Mouse (Mus musculus): ENCODE data around the gene Tsc22d3. TPM values are rescaled to one million over a fixed set of nuclear protein-coding genes. Genes with fewer than 3 reads are reported as not detected.

Gene Tsc22d3
- polyA plus RNA-seq, 1 experiment: 14.5 TPM

GRCm38 (mm10) chrX:140565212-140565611 is 35.2 kb downstream of the Tsc22d3 start:
- H3ac ChIP-seq (ENCODE audit: control insufficient read depth, insufficient read length, low read depth): no peak overlapping the region
- TF ChIP-seq USF1 (IDR thresholded peaks at IDR 0.05; ENCODE audit: low read depth): no peak
- no peak for TF ChIP-seq MAX (IDR thresholded peaks at IDR 0.05)
- no peak for TF ChIP-seq CEBPB (IDR thresholded peaks at IDR 0.05; ENCODE audit: low read depth)
- TF ChIP-seq MYOG (IDR thresholded peaks at IDR 0.05; ENCODE audit: control insufficient read depth, extremely low read depth, insufficient read length): no peak
- TF ChIP-seq CTCF (IDR thresholded peaks at IDR 0.05; ENCODE audit: control insufficient read depth, insufficient read depth, insufficient read length): no peak
- no peak for TF ChIP-seq MYOD1 (IDR thresholded peaks at IDR 0.05; ENCODE audit: control insufficient read depth, insufficient read length, low read depth)
- no peak for TF ChIP-seq FOSL1 (IDR thresholded peaks at IDR 0.05; ENCODE audit: insufficient read depth, low read length, poor library complexity, severe bottlenecking)
- no peaks in the 10 kb centered on the region for H3K79me2 ChIP-seq (ENCODE audit: control insufficient read depth, insufficient read depth)
- H3K27me3 ChIP-seq (ENCODE audit: control insufficient read depth, insufficient read depth, insufficient read length): no peaks in the 10 kb centered on the region
- H3K36me3 ChIP-seq (ENCODE audit: control insufficient read depth, insufficient read depth): no peaks in the 10 kb centered on the region
- H3K4me3 ChIP-seq (ENCODE audit: insufficient read depth, poor library complexity, severe bottlenecking): no peak overlapping the region
- no peaks in the 10 kb centered on the region for H3K79me3 ChIP-seq (ENCODE audit: low read depth)

DNA sequence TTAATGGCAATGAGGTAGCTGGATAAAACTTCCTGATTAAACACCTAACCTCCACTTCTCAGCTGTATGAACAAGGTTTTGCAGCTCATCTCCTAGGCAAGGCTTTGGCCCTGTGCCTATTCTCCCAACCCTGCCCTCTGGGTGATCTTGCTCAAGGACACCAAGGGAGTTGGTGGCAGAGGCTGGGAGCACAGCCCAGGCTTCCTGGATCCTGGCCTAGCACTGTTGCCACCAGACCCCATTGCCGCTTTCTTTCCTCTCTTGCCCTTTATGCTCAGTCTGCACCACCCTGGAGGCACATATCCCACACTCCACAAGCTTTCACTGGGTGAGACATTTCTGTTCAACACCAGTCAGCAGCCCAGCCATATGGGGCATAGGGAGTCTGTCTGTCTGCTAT is 35.7 kb downstream of the Tsc22d3 start:
- Histone ChIP-seq H3K4me3 (ENCODE audit: insufficient read depth, poor library complexity, severe bottlenecking) (no peak overlapping the region), H3ac (ENCODE audit: control insufficient read depth, insufficient read length, low read depth) (no peak overlapping the region), H3K79me3 (ENCODE audit: low read depth) (no peaks in the 10 kb centered on the region), H3K27me3 (ENCODE audit: control insufficient read depth, insufficient read depth, insufficient read length) (no peaks in the 10 kb centered on the region), H3K36me3 (ENCODE audit: control insufficient read depth, insufficient read depth) (no peaks in the 10 kb centered on the region), H3K79me2 (ENCODE audit: control insufficient read depth, insufficient read depth) (no peaks in the 10 kb centered on the region)
- TF ChIP-seq CTCF (IDR thresholded peaks at IDR 0.05; ENCODE audit: control insufficient read depth, insufficient read depth, insufficient read length) (no peak), FOSL1 (IDR thresholded peaks at IDR 0.05; ENCODE audit: insufficient read depth, low read length, poor library complexity, severe bottlenecking) (no peak), MAX (IDR thresholded peaks at IDR 0.05) (no peak), CEBPB (IDR thresholded peaks at IDR 0.05; ENCODE audit: low read depth) (no peak), USF1 (IDR thresholded peaks at IDR 0.05; ENCODE audit: low read depth) (no peak), MYOG (IDR thresholded peaks at IDR 0.05; ENCODE audit: control insufficient read depth, extremely low read depth, insufficient read length) (no peak), MYOD1 (IDR thresholded peaks at IDR 0.05; ENCODE audit: control insufficient read depth, insufficient read length, low read depth) (no peak)

- H3K36me3 ChIP-seq (ENCODE audit: control insufficient read depth, insufficient read depth): no peaks in the 10 kb centered on the region
- no peak overlapping the region for H3K4me3 ChIP-seq (ENCODE audit: insufficient read depth, poor library complexity, severe bottlenecking)
- no peaks in the 10 kb centered on the region for H3K79me2 ChIP-seq (ENCODE audit: control insufficient read depth, insufficient read depth)
- H3K79me3 ChIP-seq (ENCODE audit: low read depth): no peaks in the 10 kb centered on the region
- H3ac ChIP-seq (ENCODE audit: control insufficient read depth, insufficient read length, low read depth): no peak overlapping the region
- TF ChIP-seq CEBPB (IDR thresholded peaks at IDR 0.05; ENCODE audit: low read depth) (no peak), MAX (IDR thresholded peaks at IDR 0.05) (no peak), MYOG (IDR thresholded peaks at IDR 0.05; ENCODE audit: control insufficient read depth, extremely low read depth, insufficient read length) (no peak), FOSL1 (IDR thresholded peaks at IDR 0.05; ENCODE audit: insufficient read depth, low read length, poor library complexity, severe bottlenecking) (no peak), MYOD1 (IDR thresholded peaks at IDR 0.05; ENCODE audit: control insufficient read depth, insufficient read length, low read depth) (no peak), USF1 (IDR thresholded peaks at IDR 0.05; ENCODE audit: low read depth) (no peak), CTCF (IDR thresholded peaks at IDR 0.05; ENCODE audit: control insufficient read depth, insufficient read depth, insufficient read length) (no peak)
- H3K27me3 ChIP-seq (ENCODE audit: control insufficient read depth, insufficient read depth, insufficient read length): no peaks in the 10 kb centered on the region
Measured at GRCm38 (mm10) chrX:140558176-140558844, 42.1 kb downstream of the Tsc22d3 start.

DNA sequence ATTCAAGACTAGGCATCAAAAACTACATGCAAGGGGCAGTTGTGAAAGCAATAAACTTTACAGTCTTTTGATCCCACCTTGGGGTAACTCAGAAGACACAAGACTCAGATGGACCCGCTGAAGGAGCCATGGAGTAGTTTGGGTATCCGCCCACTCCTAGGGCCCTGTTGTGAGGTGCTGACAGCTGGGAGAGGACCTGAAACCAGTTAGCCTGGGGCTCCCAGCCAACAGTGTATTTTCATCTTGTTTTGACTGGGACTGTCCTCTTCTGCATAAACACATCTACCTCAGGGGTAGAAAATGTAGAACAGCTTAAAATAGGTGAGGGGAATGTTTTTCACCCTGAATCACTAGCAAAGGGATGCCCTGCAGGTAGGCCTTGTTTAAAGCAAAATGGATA is 44.5 kb downstream of the Tsc22d3 start:
- Histone ChIP-seq H3K36me3 (ENCODE audit: control insufficient read depth, insufficient read depth) (no peaks in the 10 kb centered on the region), H3K27me3 (ENCODE audit: control insufficient read depth, insufficient read depth, insufficient read length) (no peaks in the 10 kb centered on the region), H3K79me2 (ENCODE audit: control insufficient read depth, insufficient read depth) (no peaks in the 10 kb centered on the region), H3K4me3 (ENCODE audit: insufficient read depth, poor library complexity, severe bottlenecking) (no peak overlapping the region), H3ac (ENCODE audit: control insufficient read depth, insufficient read length, low read depth) (no peak overlapping the region), H3K79me3 (ENCODE audit: low read depth) (no peaks in the 10 kb centered on the region)
- TF ChIP-seq USF1 (IDR thresholded peaks at IDR 0.05; ENCODE audit: low read depth): no peak
- TF ChIP-seq CEBPB (IDR thresholded peaks at IDR 0.05; ENCODE audit: low read depth): no peak
- no peak for TF ChIP-seq MYOG (IDR thresholded peaks at IDR 0.05; ENCODE audit: control insufficient read depth, extremely low read depth, insufficient read length)
- TF ChIP-seq FOSL1 (IDR thresholded peaks at IDR 0.05; ENCODE audit: insufficient read depth, low read length, poor library complexity, severe bottlenecking): no peak
- no peak for TF ChIP-seq CTCF (IDR thresholded peaks at IDR 0.05; ENCODE audit: control insufficient read depth, insufficient read depth, insufficient read length)
- TF ChIP-seq MAX (IDR thresholded peaks at IDR 0.05): no peak
- TF ChIP-seq MYOD1 (IDR thresholded peaks at IDR 0.05; ENCODE audit: control insufficient read depth, insufficient read length, low read depth): no peak

- Histone ChIP-seq H3K36me3 (ENCODE audit: control insufficient read depth, insufficient read depth) (no peaks in the 10 kb centered on the region), H3K79me3 (ENCODE audit: low read depth) (no peaks in the 10 kb centered on the region), H3ac (ENCODE audit: control insufficient read depth, insufficient read length, low read depth) (no peak overlapping the region), H3K4me3 (ENCODE audit: insufficient read depth, poor library complexity, severe bottlenecking) (no peak overlapping the region), H3K79me2 (ENCODE audit: control insufficient read depth, insufficient read depth) (no peaks in the 10 kb centered on the region), H3K27me3 (ENCODE audit: control insufficient read depth, insufficient read depth, insufficient read length) (no peaks in the 10 kb centered on the region)
- TF ChIP-seq MYOD1 (IDR thresholded peaks at IDR 0.05; ENCODE audit: control insufficient read depth, insufficient read length, low read depth): no peak
- TF ChIP-seq MAX (IDR thresholded peaks at IDR 0.05): no peak
- no peak for TF ChIP-seq USF1 (IDR thresholded peaks at IDR 0.05; ENCODE audit: low read depth)
- no peak for TF ChIP-seq CTCF (IDR thresholded peaks at IDR 0.05; ENCODE audit: control insufficient read depth, insufficient read depth, insufficient read length)
- TF ChIP-seq CEBPB (IDR thresholded peaks at IDR 0.05; ENCODE audit: low read depth): no peak
- no peak for TF ChIP-seq FOSL1 (IDR thresholded peaks at IDR 0.05; ENCODE audit: insufficient read depth, low read length, poor library complexity, severe bottlenecking)
- no peak for TF ChIP-seq MYOG (IDR thresholded peaks at IDR 0.05; ENCODE audit: control insufficient read depth, extremely low read depth, insufficient read length)
Measured at GRCm38 (mm10) chrX:140555423-140555822, 45.0 kb downstream of the Tsc22d3 start.
